Mouse (Mus musculus) bone marrow macrophage, adult 2 months (primary cell): Measurements from ENCODE around the gene Neurog3.

Source experiments
- CTCF ChIP-seq: IDR thresholded peaks from 2 replicates; pipeline ENCODE4 v1.5.1; 2012; ENCODE audit warnings: low read depth, mild to moderate bottlenecking, low read length, moderate library complexity
- POLR2A ChIP-seq: IDR thresholded peaks from 2 replicates; pipeline ENCODE4 v1.6.1; 2012; ENCODE audit warnings: mild to moderate bottlenecking, low read depth, low read length, borderline replicate concordance

GRCm38 (mm10) chr10:62138040-62138439 lies 5.2 kb downstream of the Neurog3 start:
- TF ChIP-seq POLR2A, result no peak
- TF ChIP-seq CTCF, result no peak
